Mouse (Mus musculus) heart, adult 2 months (tissue): Measurements from ENCODE around the gene Cd4.

Experiments
- CTCF ChIP-seq: fragments of 200-600 bp; IDR thresholded peaks from 2 replicates; pipeline ENCODE4 v1.8.1; 2022; ENCODE audit warnings: antibody characterized with exemption, mild to moderate bottlenecking, moderate library complexity
- EP300 ChIP-seq: fragments of 200-500 bp; IDR thresholded peaks from 2 replicates; pipeline ENCODE4 v1.6.1; 2011; ENCODE audit warnings: low read depth, low read length, control low read depth; ENCODE audit not compliant: insufficient read depth

GRCm38 (mm10) chr6:124854647-124855046, 33.4 kb downstream of the Cd4 start:
- TF ChIP-seq CTCF (no peak), EP300 (no peak)
